Mouse (Mus musculus) hindbrain, embryonic 12.5 days (tissue): ENCODE measurements at regions not wholly inside any gene's neighbourhood (a gene's known extent, or its start where the extent isn't known, plus 50 kb on each side); places are given as distances from the start of the nearest gene placed in this dataset.

Experiments
- ATAC-seq: fragments of 200-750 bp; cut with Nextera tagmentation; 2 replicates; pipeline ENCODE4 v1.8.0; 2017; ENCODE audit warnings: moderate TSS enrichment; ENCODE audit not compliant: low FRiP score
- H3K27ac ChIP-seq: fragments of 300-500 bp; sonication (generic); 2 replicates; pipeline ENCODE4 v1.5.1; 2016; ENCODE audit warnings: mild to moderate bottlenecking
- H3K27me3 ChIP-seq: fragments of 300-500 bp; sonication (generic); 2 replicates; pipeline ENCODE4 v1.6.1; 2016; ENCODE audit warnings: mild to moderate bottlenecking
- H3K36me3 ChIP-seq: fragments of 300-500 bp; sonication (generic); 2 replicates; pipeline ENCODE4 v1.6.1; 2016; ENCODE audit warnings: mild to moderate bottlenecking
- H3K4me1 ChIP-seq: fragments of 300-500 bp; sonication (generic); 2 replicates; pipeline ENCODE4 v1.6.1; 2016
- H3K4me2 ChIP-seq: fragments of 300-500 bp; sonication (generic); replicated peaks from 2 replicates; pipeline ENCODE4 v1.6.1; 2016; ENCODE audit warnings: mild to moderate bottlenecking
- H3K4me3 ChIP-seq: fragments of 300-500 bp; sonication (generic); 2 replicates; pipeline ENCODE4 v1.5.1; 2016; ENCODE audit warnings: mild to moderate bottlenecking
- H3K9ac ChIP-seq: fragments of 300-500 bp; sonication (generic); 2 replicates; pipeline ENCODE4 v1.6.1; 2016; ENCODE audit warnings: mild to moderate bottlenecking, moderate library complexity
- H3K9me3 ChIP-seq: fragments of 300-500 bp; sonication (generic); replicated peaks from 2 replicates; pipeline ENCODE4 v1.6.1; 2016; ENCODE audit warnings: mild to moderate bottlenecking
- WGBS: fragments of 180-500 bp; shearing (Covaris S2); methylation state at CpG from one replicate; pipeline ENCODE4 v1.1.7; 2016; 5-methylcytosine and 5-hydroxymethylcytosine counted together

- WGBS, result 96% methylated on average over 2 of the region's 2 CpGs
- Histone ChIP-seq H3K4me1 (no peaks in the 10 kb centered on the region), H3K36me3 (no peaks in the 10 kb centered on the region), H3K4me3 (no peak overlapping the region), H3K27me3 (no peaks in the 10 kb centered on the region), H3K4me2 (no peak overlapping the region), H3K27ac (no peak overlapping the region), H3K9ac (no peak overlapping the region), H3K9me3 (no peaks in the 10 kb centered on the region)
- no peak for ATAC-seq
Observed at GRCm38 (mm10) chr8:116083156-116083555, 375.6 kb upstream of the Maf start.

GRCm38 (mm10) chr8:116078849-116079407 lies 371.3 kb upstream of the Maf start:
- Histone ChIP-seq H3K9me3 (no peaks in the 10 kb centered on the region), H3K4me1 (no peaks in the 10 kb centered on the region), H3K27me3 (no peaks in the 10 kb centered on the region), H3K9ac (no peak overlapping the region), H3K4me2 (no peak overlapping the region), H3K4me3 (no peak overlapping the region), H3K36me3 (no peaks in the 10 kb centered on the region), H3K27ac (no peak overlapping the region)
- WGBS, result 72% methylated on average over 5 of the region's 5 CpGs
- no peak for ATAC-seq

DNA sequence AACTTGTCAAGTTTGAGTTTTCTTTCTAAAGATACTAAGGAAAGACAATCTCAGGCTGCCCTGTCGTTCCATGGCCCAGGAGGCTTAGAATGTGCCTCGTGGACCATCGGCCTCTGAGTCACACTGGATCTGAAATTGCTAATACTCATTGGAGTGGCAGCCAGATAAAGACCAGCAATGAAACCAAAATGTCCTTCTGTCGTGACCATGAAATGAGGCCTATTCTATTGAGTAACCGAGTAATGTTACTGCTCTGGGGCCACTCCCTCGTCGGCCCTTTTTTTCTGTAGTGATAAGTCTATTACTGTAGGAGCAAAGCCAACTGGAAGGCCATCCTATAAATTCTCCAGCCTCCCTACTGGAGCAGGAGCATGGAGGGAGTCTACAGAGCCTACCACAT lies 363.9 kb upstream of the Maf start:
- WGBS, result 85% methylated on average over 7 of the region's 7 CpGs
- ATAC-seq, result no peak

GRCm38 (mm10) chr8:116069538-116069937 lies 361.9 kb upstream of the Maf start:
- H3K4me3 ChIP-seq, result no peak overlapping the region
- H3K36me3 ChIP-seq, result no peaks in the 10 kb centered on the region
- H3K27me3 ChIP-seq, result no peaks in the 10 kb centered on the region
- no peak overlapping the region for H3K27ac ChIP-seq
- no peak for ATAC-seq
- no peak overlapping the region for H3K4me2 ChIP-seq
- WGBS, result 85% methylated on average over 3 of the region's 3 CpGs
- no peaks in the 10 kb centered on the region for H3K9me3 ChIP-seq
- H3K4me1 ChIP-seq, result no peaks in the 10 kb centered on the region
- no peak overlapping the region for H3K9ac ChIP-seq

More for the DNA sequence above, 363.9 kb upstream of the Maf start:
- Histone ChIP-seq H3K4me3 (no peak overlapping the region), H3K4me1 (no peaks in the 10 kb centered on the region), H3K4me2 (no peak overlapping the region), H3K36me3 (no peaks in the 10 kb centered on the region), H3K27ac (no peak overlapping the region), H3K9ac (no peak overlapping the region), H3K9me3 (no peaks in the 10 kb centered on the region), H3K27me3 (no peaks in the 10 kb centered on the region)

DNA sequence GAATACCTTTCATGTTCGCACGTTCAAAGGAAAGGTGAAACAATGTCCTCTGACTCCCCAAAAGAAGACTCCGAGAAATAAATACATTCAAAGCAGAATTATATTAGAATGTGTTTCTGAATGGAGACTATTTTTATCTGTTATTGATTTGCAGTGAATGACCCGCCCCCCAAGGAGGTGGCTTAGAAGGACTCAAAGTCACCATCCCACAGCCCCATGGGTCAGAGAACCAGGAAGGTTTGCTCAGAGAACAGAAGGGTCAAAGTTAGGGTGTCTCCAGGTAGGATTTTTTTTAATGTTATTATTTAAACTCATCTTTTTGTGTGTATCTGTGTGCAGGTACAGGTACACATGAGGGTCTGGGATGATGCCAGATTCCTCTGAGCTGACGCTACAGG lies 360.4 kb upstream of the Maf start:
- Histone ChIP-seq H3K27me3 (no peaks in the 10 kb centered on the region), H3K9me3 (no peaks in the 10 kb centered on the region), H3K9ac (no peak overlapping the region), H3K4me1 (no peaks in the 10 kb centered on the region), H3K4me3 (no peak overlapping the region), H3K36me3 (no peaks in the 10 kb centered on the region), H3K27ac (no peak overlapping the region), H3K4me2 (no peak overlapping the region)
- 95% methylated on average over 5 of the region's 5 CpGs for WGBS
- no peak for ATAC-seq

DNA sequence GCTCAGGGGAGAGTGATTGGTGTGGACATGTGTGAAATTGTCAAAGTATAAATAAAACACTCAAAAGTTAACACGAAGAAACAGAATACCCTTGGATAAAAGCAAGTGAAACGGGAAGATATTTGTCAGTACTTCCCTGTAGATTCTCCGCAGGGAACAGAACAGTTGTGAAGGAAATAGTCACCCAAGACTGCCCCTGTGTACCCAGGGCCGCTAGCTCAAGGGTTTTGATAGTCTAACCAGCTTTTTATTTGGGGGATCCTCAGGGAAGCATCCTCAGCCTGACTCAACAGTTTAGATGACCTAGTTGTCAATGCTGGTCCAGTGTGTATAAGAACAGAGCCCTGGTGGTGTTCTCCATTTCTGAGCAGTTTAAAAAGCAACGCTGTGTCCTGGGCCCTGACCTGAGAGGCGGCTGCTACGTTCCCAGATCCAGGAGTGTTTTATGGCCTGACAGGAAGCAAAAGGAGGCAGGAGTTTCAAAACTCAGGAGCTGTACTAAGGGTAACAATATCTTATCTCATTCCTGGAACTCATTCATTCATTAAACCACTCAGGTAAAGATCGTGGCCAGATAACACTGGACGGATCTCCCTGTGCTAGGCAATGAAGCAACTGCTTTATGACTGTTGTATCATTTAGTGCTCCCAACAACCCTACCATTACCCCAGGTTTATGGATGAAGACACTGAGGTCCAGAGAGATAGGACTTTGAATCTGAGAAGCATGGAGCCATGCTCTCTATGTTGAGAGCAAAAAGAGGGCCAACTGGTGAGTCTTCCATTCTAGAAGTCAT lies 359.8 kb upstream of the Maf start:
- no peak overlapping the region for H3K9ac ChIP-seq
- no peak overlapping the region for H3K4me3 ChIP-seq
- H3K27me3 ChIP-seq, result no peaks in the 10 kb centered on the region
- H3K9me3 ChIP-seq, result no peaks in the 10 kb centered on the region
- H3K4me1 ChIP-seq, result no peaks in the 10 kb centered on the region
- no peaks in the 10 kb centered on the region for H3K36me3 ChIP-seq
- WGBS, result 89% methylated on average over 9 of the region's 9 CpGs
- ATAC-seq, result no peak
- no peak overlapping the region for H3K4me2 ChIP-seq
- H3K27ac ChIP-seq, result no peak overlapping the region

- Histone ChIP-seq H3K4me3 (no peak overlapping the region), H3K27me3 (no peaks in the 10 kb centered on the region; the same call in 1 of the 2 replicates), H3K27ac (no peak overlapping the region), H3K9me3 (no peaks in the 10 kb centered on the region), H3K9ac (no peak overlapping the region), H3K4me1 (no peaks in the 10 kb centered on the region), H3K36me3 (no peaks in the 10 kb centered on the region), H3K4me2 (no peak overlapping the region)
- WGBS, result 89% methylated on average over 7 of the region's 7 CpGs
- no peak for ATAC-seq
Observed at GRCm38 (mm10) chr8:116065871-116066270, 358.3 kb upstream of the Maf start.

DNA sequence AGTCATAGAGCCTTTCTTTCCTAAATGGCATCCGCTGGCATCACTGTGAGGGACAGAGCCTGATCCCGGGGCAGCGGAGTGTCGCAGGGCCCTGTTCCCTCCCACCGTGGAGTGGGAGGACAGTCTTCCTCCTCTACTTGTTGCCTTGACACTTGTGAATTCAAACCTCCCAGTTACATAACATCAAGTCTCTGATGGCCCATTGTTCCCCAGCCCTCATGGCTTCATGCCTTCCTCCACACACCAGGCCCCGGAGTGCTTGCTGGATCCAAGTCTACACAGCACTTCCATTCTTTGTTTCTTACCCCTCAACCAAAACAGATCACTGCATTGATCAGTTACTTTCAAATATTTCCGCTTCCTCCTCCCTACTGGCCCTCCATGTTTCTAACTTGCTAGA lies 357.7 kb upstream of the Maf start:
- peaks cover 4% of the 10 kb centered on the region; the same call in 1 of the 2 replicates for H3K27me3 ChIP-seq
- no peak overlapping the region for H3K27ac ChIP-seq
- no peak overlapping the region for H3K9ac ChIP-seq
- H3K4me1 ChIP-seq, result no peaks in the 10 kb centered on the region
- WGBS, result 90% methylated on average over 7 of the region's 7 CpGs
- H3K4me2 ChIP-seq, result no peak overlapping the region
- no peak for ATAC-seq
- no peak overlapping the region for H3K4me3 ChIP-seq
- no peaks in the 10 kb centered on the region for H3K36me3 ChIP-seq
- no peaks in the 10 kb centered on the region for H3K9me3 ChIP-seq

DNA sequence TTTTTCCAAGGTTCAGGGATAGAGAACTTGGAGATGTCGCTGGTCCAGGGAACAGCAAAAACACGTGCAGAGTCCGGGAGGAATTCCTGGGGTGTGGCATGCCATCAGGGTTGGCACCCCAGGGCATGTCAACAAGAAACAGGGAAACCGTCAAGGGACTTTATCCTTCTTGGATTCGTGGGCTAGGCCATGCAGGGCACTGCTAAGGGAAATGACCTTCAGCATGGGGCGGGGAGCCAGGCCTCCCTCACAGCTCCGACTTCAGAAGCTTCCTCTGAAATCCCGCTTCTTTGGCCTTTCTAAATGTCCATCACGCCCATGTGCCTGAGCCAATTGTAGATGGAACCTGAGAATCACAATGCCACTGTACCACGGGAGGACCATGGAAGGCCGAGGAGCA lies 357.0 kb upstream of the Maf start:
- Histone ChIP-seq H3K9ac (no peak overlapping the region), H3K4me3 (no peak overlapping the region), H3K9me3 (no peaks in the 10 kb centered on the region), H3K36me3 (no peaks in the 10 kb centered on the region), H3K4me2 (no peak overlapping the region), H3K27ac (no peak overlapping the region), H3K27me3 (peaks cover 11% of the 10 kb centered on the region), H3K4me1 (no peaks in the 10 kb centered on the region)
- ATAC-seq, result no peak
- WGBS, result 81% methylated on average over 11 of the region's 11 CpGs

- Histone ChIP-seq H3K9ac (no peak overlapping the region), H3K27me3 (peaks cover 21% of the 10 kb centered on the region), H3K4me2 (no peak overlapping the region), H3K27ac (no peak overlapping the region), H3K4me3 (no peak overlapping the region), H3K9me3 (no peaks in the 10 kb centered on the region), H3K4me1 (no peaks in the 10 kb centered on the region), H3K36me3 (no peaks in the 10 kb centered on the region)
- 89% methylated on average over 5 of the region's 5 CpGs for WGBS
- ATAC-seq, result no peak
Observed at GRCm38 (mm10) chr8:116063541-116063940, 355.9 kb upstream of the Maf start.

- ATAC-seq, result peak; percentile 94
- no peak overlapping the region for H3K4me2 ChIP-seq
Observed at GRCm38 (mm10) chr8:116053483-116053882, 345.9 kb upstream of the Maf start.

GRCm38 (mm10) chr8:116053043-116053442 lies 345.4 kb upstream of the Maf start:
- Histone ChIP-seq H3K9me3 (no peaks in the 10 kb centered on the region), H3K9ac (no peak overlapping the region), H3K4me1 (peaks cover 14% of the 10 kb centered on the region), H3K27me3 (peaks cover 79% of the 10 kb centered on the region), H3K4me3 (no peak overlapping the region), H3K36me3 (no peaks in the 10 kb centered on the region), H3K27ac (no peak overlapping the region; the same call in 1 of the 2 replicates), H3K4me2 (no peak overlapping the region)
- peak; percentile 54 for ATAC-seq
- 60% methylated on average over 6 of the region's 6 CpGs for WGBS

More at GRCm38 (mm10) chr8:116053483-116053882, 345.9 kb upstream of the Maf start:
- H3K9me3 ChIP-seq, result no peaks in the 10 kb centered on the region
- 12% methylated on average over 7 of the region's 7 CpGs for WGBS
- H3K4me3 ChIP-seq, result no peak overlapping the region
- H3K36me3 ChIP-seq, result no peaks in the 10 kb centered on the region
- no peak overlapping the region for H3K27ac ChIP-seq
- no peak overlapping the region for H3K9ac ChIP-seq
- H3K4me1 ChIP-seq, result peaks cover 14% of the 10 kb centered on the region
- H3K27me3 ChIP-seq, result peaks cover 82% of the 10 kb centered on the region

DNA sequence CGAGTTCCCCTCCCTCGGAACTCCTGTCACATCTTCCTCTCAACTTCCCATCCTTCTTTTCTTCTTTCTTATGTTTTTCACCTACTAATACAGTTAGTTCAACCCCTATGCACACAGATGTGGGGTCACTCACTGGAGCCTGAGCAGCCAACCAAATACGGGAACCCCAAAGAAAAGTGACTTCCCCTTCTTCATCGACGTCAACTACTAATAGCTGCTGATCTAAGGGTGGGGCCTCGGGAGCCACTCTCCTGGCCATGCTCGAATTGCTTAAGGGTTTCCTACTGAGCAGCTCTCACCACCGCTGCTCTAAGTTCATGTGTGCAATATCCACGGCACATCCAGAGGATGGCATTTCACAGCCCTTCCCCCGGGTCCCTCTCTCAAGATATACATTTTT lies 340.9 kb upstream of the Maf start:
- no peak overlapping the region for H3K4me2 ChIP-seq
- H3K4me3 ChIP-seq, result no peak overlapping the region
- ATAC-seq, result no peak
- no peaks in the 10 kb centered on the region for H3K9me3 ChIP-seq
- no peak overlapping the region for H3K9ac ChIP-seq
- 82% methylated on average over 10 of the region's 10 CpGs for WGBS
- no peak overlapping the region for H3K27ac ChIP-seq
- peaks cover 67% of the 10 kb centered on the region for H3K27me3 ChIP-seq
- no peaks in the 10 kb centered on the region for H3K36me3 ChIP-seq
- peaks cover 2% of the 10 kb centered on the region for H3K4me1 ChIP-seq
